Mouse (Mus musculus) ES-E14 (cell line): ENCODE results near the gene Ppp4r3a.
"Not testable (repeated sequence)": the region's sequence is repeated elsewhere in the genome, so short reads cannot be mapped to it uniquely, and the experiment has no call there.

Source experiments
- CHD2 ChIP-seq: IDR thresholded peaks from 2 replicates; pipeline ENCODE4 v1.6.1; 2014; ENCODE audit warnings: mild to moderate bottlenecking, low read depth, low read length, inconsistent platforms
- HCFC1 ChIP-seq: IDR thresholded peaks from 2 replicates; pipeline ENCODE4 v1.6.1; 2012; ENCODE audit warnings: low read length, inconsistent platforms, borderline replicate concordance; ENCODE audit not compliant: insufficient read depth
- MAFK ChIP-seq: IDR thresholded peaks from 2 replicates; pipeline ENCODE4 v1.6.1; 2014; ENCODE audit warnings: mild to moderate bottlenecking, low read depth, low read length, inconsistent platforms; ENCODE audit not compliant: insufficient read depth
- ZC3H11A ChIP-seq: IDR thresholded peaks from 2 replicates; pipeline ENCODE4 v1.6.1; 2012; ENCODE audit warnings: low read depth, mild to moderate bottlenecking, inconsistent platforms, low read length, borderline replicate concordance
- ZNF384 ChIP-seq: IDR thresholded peaks from 2 replicates; pipeline ENCODE4 v1.6.1; 2012; ENCODE audit warnings: low read depth, low read length, inconsistent platforms

DNA sequence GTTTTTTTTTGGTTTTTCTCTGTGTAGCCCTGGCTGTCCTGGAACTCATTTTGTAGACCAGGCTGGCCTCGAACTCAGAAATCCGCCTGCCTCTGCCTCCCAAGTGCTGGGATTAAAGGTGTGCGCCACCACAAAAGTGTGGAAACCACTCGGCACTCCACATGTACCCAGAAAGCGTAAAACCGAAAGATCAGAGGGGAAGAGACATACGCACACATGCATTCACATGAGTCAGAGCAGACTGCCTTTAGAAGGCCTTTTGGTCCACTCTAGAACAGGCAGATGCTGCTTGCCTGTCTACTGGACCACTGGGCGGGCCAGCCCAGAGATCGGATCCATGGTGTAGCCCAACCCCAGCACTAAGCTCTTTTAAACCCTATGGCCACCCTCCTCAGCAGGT, 69.8 kb downstream of the Ppp4r3a start:
- TF ChIP-seq ZC3H11A, MAFK, CHD2, HCFC1, ZNF384: not testable (repeated sequence)
